Comparison of ENCODE assay signal across 13 mouse cellular contexts in the genomic region with DNA sequence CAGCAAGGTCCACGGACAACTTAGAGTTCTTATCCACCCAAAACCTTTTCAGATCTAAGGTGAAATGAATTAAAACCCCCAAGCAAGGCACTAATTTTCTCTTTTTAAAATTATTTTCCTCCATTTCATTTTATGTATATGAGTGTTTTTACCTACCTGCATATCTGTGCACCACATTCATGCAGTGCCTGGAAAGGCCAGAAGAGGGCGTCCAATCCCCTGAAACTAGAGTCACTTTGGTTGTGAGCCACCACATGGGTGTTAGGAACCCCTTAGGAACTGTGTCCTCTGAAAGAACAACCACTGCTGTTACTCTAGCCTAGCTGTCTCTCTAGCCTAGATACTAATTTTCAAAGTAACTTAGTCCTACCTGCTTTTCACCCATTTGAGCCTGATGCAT. TPM values are rescaled to one million over a fixed set of nuclear protein-coding genes. Genes with fewer than 3 reads are reported as not detected.
A peak's percentile ranks its signal among the peaks of the same experiment; 100 is the strongest.
DNase-seq lines count a peak whose midpoint lies in the region; ATAC-seq lines count a peak whose summit lies in the region.
"Had no signal": no experiment of that assay in that cellular context is flagged by ENCODE, and none has a peak within 500 bp of the region (broad histone marks: within the 10 kb centered on the region; RNA-seq: fewer than 3 reads in every experiment).

No protein-coding gene starts in this region.

- no peaks in the 10 kb centered on the region for H3K27me3 ChIP-seq in heart, embryonic 12.5 days (replicated peaks)
- H3K27me3 ChIP-seq: embryonic facial prominence, embryonic 13.5 days; hindbrain, embryonic 15.5 days; neural tube, embryonic 12.5 days had no signal

- H3K4me1 ChIP-seq in heart, embryonic 12.5 days (replicated peaks) = peaks cover 7% of the 10 kb centered on the region
- H3K4me1 ChIP-seq: hindbrain, embryonic 15.5 days had no signal

- no peak overlapping the region for H3K27ac ChIP-seq in heart, embryonic 12.5 days (ENCODE audit: poor library complexity, severe bottlenecking)
- H3K27ac ChIP-seq: embryonic facial prominence, embryonic 13.5 days; hindbrain, embryonic 15.5 days; neural tube, embryonic 12.5 days had no signal

- peak; percentile 18 for DNase-seq in kidney, postnatal 10 days
- no peak for DNase-seq in kidney, postnatal 14 days
- DNase-seq in B cell, adult 2 months = peak; percentile 28 to 35
- peak; percentile 61 for DNase-seq in ES-CJ7 (ENCODE audit: low read depth, low spot score)
- no peak for DNase-seq in embryo, embryonic 11 days
- DNase-seq: cerebellum, adult 18-20 months had no signal

- no peak overlapping the region for H3K9ac ChIP-seq in heart, embryonic 12.5 days
- H3K9ac ChIP-seq: embryonic facial prominence, embryonic 13.5 days; hindbrain, embryonic 15.5 days; neural tube, embryonic 12.5 days had no signal

- ATAC-seq in granulocyte monocyte progenitor cell, adult 5-6 weeks (replicated peaks; ENCODE audit: poor library complexity, severe bottlenecking) = 0 out of 2 replicates have a peak, but pooled peaks have one; percentile 25
- no peak for ATAC-seq in heart, embryonic 12.5 days (ENCODE audit: insufficient number of reproducible peaks, low FRiP score)

- H3K4me3 ChIP-seq in heart, embryonic 12.5 days = no peak overlapping the region
- H3K4me3 ChIP-seq: embryonic facial prominence, embryonic 13.5 days; hindbrain, embryonic 15.5 days; neural tube, embryonic 12.5 days had no signal

- H3K4me2 ChIP-seq in heart, embryonic 12.5 days = no peak overlapping the region
- H3K4me2 ChIP-seq: embryonic facial prominence, embryonic 13.5 days; heart, embryonic 11.5 days; hindbrain, embryonic 15.5 days; midbrain, embryonic 11.5 days; neural tube, embryonic 12.5 days had no signal

- H3K9me3 ChIP-seq in heart, embryonic 12.5 days (replicated peaks) = no peaks in the 10 kb centered on the region
- H3K9me3 ChIP-seq: embryonic facial prominence, embryonic 13.5 days; hindbrain, embryonic 15.5 days; neural tube, embryonic 12.5 days had no signal

- H3K36me3 ChIP-seq in heart, embryonic 12.5 days = no peaks in the 10 kb centered on the region
- H3K36me3 ChIP-seq: embryonic facial prominence, embryonic 13.5 days; hindbrain, embryonic 15.5 days; neural tube, embryonic 12.5 days had no signal

- WGBS in heart, embryonic 12.5 days = 47% methylated on average over 2 of the region's 2 CpGs

RNA-seq across cellular contexts. Expression of a gene that starts 33.4 kb away (rescaled TPM):
- 40.9 and 43.6 TPM in 2 replicates for total RNA-seq in granulocyte monocyte progenitor cell, adult 5-6 weeks (2014; fragmentation: Nextera tagmentation)
- 17.5 and 23.6 TPM in 2 replicates for total RNA-seq in granulocyte monocyte progenitor cell, adult 5-6 weeks (2017)
- 6.6 and 7.4 TPM in 2 replicates for polyA plus RNA-seq in heart, embryonic 12.5 days (2016; fragmentation: Nextera tagmentation; extraction: Ambion mirVana)

Comparison
In these comparisons a context has a peak if more than half of its experiments do, and no peak if none do; other contexts are left out.
1. DNase-seq: peak in kidney, postnatal 10 days (single experiment), B cell, adult 2 months (2 of 2) and ES-CJ7 (single experiment); none in kidney, postnatal 14 days (single experiment) and embryo, embryonic 11 days (single experiment).